Mouse (Mus musculus) ES-E14 (cell line): ENCODE results near the gene Mga. TPM values are rescaled to one million over a fixed set of nuclear protein-coding genes. Genes with fewer than 3 reads are reported as not detected.

Source experiments
- DNase-seq: peaks from one replicate; pipeline ENCODE4 v3.0.0-alpha.2; 2013; ENCODE audit warnings: low read depth, low spot score
- H3K27ac ChIP-seq: 2 replicates; pipeline ENCODE4 v1.5.1; 2012; ENCODE audit warnings: low read depth, mild to moderate bottlenecking, low read length, moderate library complexity, mixed read lengths; ENCODE audit not compliant: poor library complexity, insufficient read depth, severe bottlenecking
- H3K36me3 ChIP-seq: 2 replicates; pipeline ENCODE4 v1.6.1; 2012; ENCODE audit warnings: mild to moderate bottlenecking, low read length, moderate library complexity, mixed read lengths; ENCODE audit not compliant: control insufficient read depth, poor library complexity, insufficient read depth, severe bottlenecking
- H3K4me1 ChIP-seq, 2 experiments: fragments of 150-350 bp in 1 of 2; sonication (generic) in 1 of 2; 2 replicates each; pipeline ENCODE4 v1.6.1; 2012; ENCODE audit warnings: low read length in 2 of 2, mild to moderate bottlenecking in 1 of 2, mixed read lengths in 1 of 2; ENCODE audit not compliant: control insufficient read depth in 2 of 2, insufficient read depth in 2 of 2, poor library complexity in 1 of 2
- H3K4me3 ChIP-seq, 2 experiments: fragments of 150-350 bp in 1 of 2; sonication (generic) in 1 of 2; 2 replicates each; pipeline ENCODE4 v1.5.1; 2012; ENCODE audit warnings: low read length in 2 of 2, low read depth in 1 of 2, mild to moderate bottlenecking in 1 of 2, mixed read lengths in 1 of 2; ENCODE audit not compliant: insufficient read depth in 1 of 2, poor library complexity in 1 of 2, severe bottlenecking in 1 of 2
- H3K9ac ChIP-seq: 2 replicates; pipeline ENCODE4 v1.6.1; 2012; ENCODE audit warnings: low read depth, mild to moderate bottlenecking, low read length, mixed read lengths; ENCODE audit not compliant: poor library complexity, insufficient read depth, severe bottlenecking
- H3K9me3 ChIP-seq: fragments of 150-350 bp; sonication (generic); 2 replicates; pipeline ENCODE4 v1.6.1; 2012; ENCODE audit warnings: low read depth, mild to moderate bottlenecking, low read length; ENCODE audit not compliant: control insufficient read depth, insufficient read depth
- CHD2 ChIP-seq: IDR thresholded peaks from 2 replicates; pipeline ENCODE4 v1.6.1; 2014; ENCODE audit warnings: mild to moderate bottlenecking, low read depth, low read length, inconsistent platforms
- HCFC1 ChIP-seq: IDR thresholded peaks from 2 replicates; pipeline ENCODE4 v1.6.1; 2012; ENCODE audit warnings: low read length, inconsistent platforms, borderline replicate concordance; ENCODE audit not compliant: insufficient read depth
- MAFK ChIP-seq: IDR thresholded peaks from 2 replicates; pipeline ENCODE4 v1.6.1; 2014; ENCODE audit warnings: mild to moderate bottlenecking, low read depth, low read length, inconsistent platforms; ENCODE audit not compliant: insufficient read depth
- ZC3H11A ChIP-seq: IDR thresholded peaks from 2 replicates; pipeline ENCODE4 v1.6.1; 2012; ENCODE audit warnings: low read depth, mild to moderate bottlenecking, inconsistent platforms, low read length, borderline replicate concordance
- ZNF384 ChIP-seq: IDR thresholded peaks from 2 replicates; pipeline ENCODE4 v1.6.1; 2012; ENCODE audit warnings: low read depth, low read length, inconsistent platforms
- in situ Hi-C, 2 experiments: fragments of 600-800 bp; cut with MboI; formaldehyde crosslinking; loops; one replicate each; pipeline ENCODE4 v1.15.1; 2025; ENCODE audit warnings: low sequenced_read_pairs in 2 of 2, inconsistent platforms in 1 of 2; ENCODE audit not compliant: unreplicated experiment in 2 of 2
- total RNA-seq: library from RNA; depleted of rRNA; stranded (reverse); fragments of 300-350 nt; gene quantifications from 2 replicates; pipeline ENCODE4 v1.2.3, GENCODE M21; 2012

Mga gene
- total RNA-seq, 1 experiment = 142 TPM

DNA sequence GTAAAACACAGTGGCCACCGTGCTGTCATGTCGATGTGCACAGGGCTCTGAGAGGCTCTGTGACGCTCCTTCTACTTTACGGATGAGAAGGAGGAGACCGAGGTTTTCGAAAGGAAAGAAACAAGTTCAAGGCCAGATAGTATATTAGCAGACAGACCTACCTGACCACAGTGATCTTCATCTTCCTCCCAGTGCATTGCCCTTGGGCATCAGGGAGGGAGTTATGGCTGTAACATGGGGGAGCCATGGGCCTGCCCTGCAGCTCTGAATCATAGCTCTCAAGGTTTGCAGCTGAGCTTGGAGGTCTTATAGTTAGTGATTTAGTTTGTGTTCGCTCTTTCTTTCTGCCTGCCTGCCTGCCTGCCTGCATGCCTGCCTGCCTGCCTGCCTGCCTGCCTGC lies 109.7 kb downstream of the Mga start:
- in situ Hi-C loops = no loop called here
- no peak for TF ChIP-seq ZC3H11A
- no peak for TF ChIP-seq ZNF384
- no peak for TF ChIP-seq CHD2
- no peak for TF ChIP-seq MAFK
- TF ChIP-seq HCFC1 = no peak

DNA sequence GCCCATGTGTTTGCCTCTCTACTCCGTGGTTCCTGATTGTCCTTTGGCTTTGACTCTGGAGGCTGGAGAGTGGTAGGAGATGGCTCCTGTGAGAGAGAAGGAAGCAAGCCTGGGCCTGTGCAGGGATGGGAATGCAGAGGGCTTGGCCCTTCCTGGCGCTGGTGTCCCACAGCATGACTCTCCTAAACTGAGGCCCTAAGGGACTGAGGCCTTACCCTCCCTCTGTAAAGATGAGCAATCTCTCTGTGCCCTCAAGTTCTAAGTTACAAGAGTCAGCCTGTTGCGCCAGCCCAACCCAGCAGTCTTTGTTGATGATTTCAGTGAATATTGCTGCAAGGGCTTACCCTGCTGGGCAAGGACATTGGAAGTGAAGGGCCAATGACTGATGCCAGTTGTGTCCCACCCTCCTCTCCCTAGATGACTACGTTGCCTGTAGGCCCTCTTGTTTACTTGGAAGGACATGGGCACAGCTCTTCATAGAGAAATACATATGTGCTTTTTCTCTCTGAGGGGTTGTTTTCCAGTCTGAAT lies 110.7 kb downstream of the Mga start:
- Histone ChIP-seq H3K27ac (no peak overlapping the region), H3K4me3 (no peak overlapping the region), H3K4me1 (0 out of 4 replicates have a peak, but pooled peaks cover 0 to 1% of the 10 kb centered on the region in 2 experiments), H3K9ac (peak overlapping the region; percentile 9; the same call in 1 of the 2 replicates), H3K9me3 (no peaks in the 10 kb centered on the region), H3K36me3 (no peaks in the 10 kb centered on the region)
- in situ Hi-C loops = no loop called here
- TF ChIP-seq ZNF384 = no peak
- TF ChIP-seq ZC3H11A = no peak
- no peak for TF ChIP-seq HCFC1
- DNase-seq = no peak

More for the DNA sequence above, 109.7 kb downstream of the Mga start:
- no peaks in the 10 kb centered on the region for H3K9me3 ChIP-seq
- H3K4me1 ChIP-seq = peaks cover 1 to 4% of the 10 kb centered on the region in 2 experiments; a peak in 2 of 4 replicates
- H3K9ac ChIP-seq = no peak overlapping the region
- DNase-seq = no peak
- no peak overlapping the region for H3K4me3 ChIP-seq
- no peaks in the 10 kb centered on the region for H3K36me3 ChIP-seq
- H3K27ac ChIP-seq = no peak overlapping the region

DNA sequence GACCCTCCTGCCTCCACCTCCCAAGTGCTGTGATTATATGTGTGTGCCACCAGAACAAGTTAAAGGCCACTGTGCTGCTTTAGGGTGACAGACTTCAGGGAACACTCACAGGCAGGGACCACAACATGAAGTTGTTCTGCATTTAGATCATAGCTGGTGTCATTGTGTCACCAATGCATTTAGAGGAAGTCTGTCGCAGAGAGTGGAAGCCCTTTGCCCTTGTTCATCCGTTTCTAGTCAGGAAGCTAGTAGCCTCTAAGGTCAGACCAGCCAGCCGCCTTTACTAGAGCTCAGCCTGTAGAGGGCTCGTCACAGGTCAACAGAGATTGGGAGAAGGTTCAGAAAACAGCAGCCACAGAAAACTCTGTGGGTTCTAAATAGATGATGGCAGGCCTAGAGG lies 111.6 kb downstream of the Mga start:
- H3K9ac ChIP-seq = no peak overlapping the region; the same call in 1 of the 2 replicates
- no peaks in the 10 kb centered on the region for H3K9me3 ChIP-seq
- no peak for DNase-seq
- H3K27ac ChIP-seq = no peak overlapping the region
- 0 out of 4 replicates have a peak, but pooled peaks cover 0 to 1% of the 10 kb centered on the region in 2 experiments for H3K4me1 ChIP-seq
- no peaks in the 10 kb centered on the region for H3K36me3 ChIP-seq
- no peak overlapping the region for H3K4me3 ChIP-seq
- in situ Hi-C loops = no loop called here
- no peak for TF ChIP-seq ZC3H11A
- no peak for TF ChIP-seq CHD2
- TF ChIP-seq HCFC1 = no peak
- TF ChIP-seq MAFK = no peak
- TF ChIP-seq ZNF384 = no peak

DNA sequence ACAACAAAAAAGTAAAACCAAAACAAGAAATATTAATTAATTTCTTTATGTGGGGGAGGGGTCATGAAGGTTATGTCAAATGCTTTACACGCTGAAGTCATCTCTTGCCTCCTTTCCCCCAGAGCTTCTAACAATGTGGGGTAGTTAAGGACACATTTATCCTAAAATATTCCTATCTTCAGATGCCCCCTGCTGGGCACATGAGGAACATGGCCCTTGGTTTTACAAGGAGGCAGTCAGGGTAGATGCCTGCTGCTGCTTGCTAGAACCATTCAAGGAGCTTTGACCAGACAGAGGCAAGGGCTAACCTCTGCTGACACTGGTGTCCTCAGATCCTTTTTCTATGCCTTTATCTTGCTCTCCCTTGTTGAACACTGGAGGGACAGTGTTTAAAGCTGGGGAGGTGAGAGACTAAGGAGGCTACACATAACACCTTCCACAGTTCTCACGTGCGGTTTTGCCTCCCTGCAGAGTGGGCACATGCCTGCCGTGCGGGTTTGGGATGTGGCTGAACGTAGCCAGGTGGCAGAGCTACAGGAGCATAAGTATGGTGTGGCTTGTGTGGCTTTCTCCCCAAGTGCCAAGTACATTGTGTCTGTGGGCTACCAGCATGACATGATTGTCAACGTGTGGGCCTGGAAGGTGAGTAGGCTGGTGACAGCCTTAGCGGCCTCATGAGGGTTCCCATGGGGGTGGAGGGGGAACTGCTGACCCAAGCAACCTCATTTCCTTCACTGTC lies 114.6 kb downstream of the Mga start:
- Histone ChIP-seq H3K4me1 (0 out of 4 replicates have a peak, but pooled peaks cover 0 to 1% of the 10 kb centered on the region in 2 experiments), H3K4me3 (no peak overlapping the region), H3K27ac (no peak overlapping the region), H3K9me3 (no peaks in the 10 kb centered on the region), H3K9ac (no peak overlapping the region), H3K36me3 (no peaks in the 10 kb centered on the region)
- TF ChIP-seq MAFK (no peak), ZNF384 (no peak), ZC3H11A (no peak), HCFC1 (no peak), CHD2 (no peak)
- in situ Hi-C loops = no loop called here
- peak; percentile 34 for DNase-seq
